Mouse (Mus musculus) 3T3-L1 (cell line): ENCODE measurements around the gene Hist1h4i.
"Not testable (repeated sequence)": the region's sequence is repeated elsewhere in the genome, so short reads cannot be mapped to it uniquely, and the experiment has no call there.

ENCODE experiments used
- DNase-seq: peaks from one replicate; pipeline ENCODE4 v3.0.0-alpha.2; 2015; ENCODE audit warnings: low read depth, low spot score

Gene Hist1h4i

GRCm38 (mm10) chr13:22041142-22041536 is at the start of gene Hist1h4i:
Gene Hist1h4i (minus strand): TSS chr13:22041362.
- peak; percentile 94 for DNase-seq

GRCm38 (mm10) chr13:22084140-22084539 is 43.0 kb upstream of the Hist1h4i start, which contains the start of gene Vmn1r188:
Gene Vmn1r188 (plus strand): TSS chr13:22084440.
- not testable (repeated sequence) for DNase-seq

GRCm38 (mm10) chr13:22063468-22063867 is 22.3 kb upstream of the Hist1h4i start:
- DNase-seq = no peak

- no peak for DNase-seq
These were observed 20.3 kb upstream of the Hist1h4i start for GRCm38 (mm10) chr13:22061422-22061821.

GRCm38 (mm10) chr13:22053754-22054153 is 12.6 kb upstream of the Hist1h4i start:
- no peak for DNase-seq

- no peak for DNase-seq
These were observed 10.3 kb upstream of the Hist1h4i start for GRCm38 (mm10) chr13:22051523-22051859.

DNA sequence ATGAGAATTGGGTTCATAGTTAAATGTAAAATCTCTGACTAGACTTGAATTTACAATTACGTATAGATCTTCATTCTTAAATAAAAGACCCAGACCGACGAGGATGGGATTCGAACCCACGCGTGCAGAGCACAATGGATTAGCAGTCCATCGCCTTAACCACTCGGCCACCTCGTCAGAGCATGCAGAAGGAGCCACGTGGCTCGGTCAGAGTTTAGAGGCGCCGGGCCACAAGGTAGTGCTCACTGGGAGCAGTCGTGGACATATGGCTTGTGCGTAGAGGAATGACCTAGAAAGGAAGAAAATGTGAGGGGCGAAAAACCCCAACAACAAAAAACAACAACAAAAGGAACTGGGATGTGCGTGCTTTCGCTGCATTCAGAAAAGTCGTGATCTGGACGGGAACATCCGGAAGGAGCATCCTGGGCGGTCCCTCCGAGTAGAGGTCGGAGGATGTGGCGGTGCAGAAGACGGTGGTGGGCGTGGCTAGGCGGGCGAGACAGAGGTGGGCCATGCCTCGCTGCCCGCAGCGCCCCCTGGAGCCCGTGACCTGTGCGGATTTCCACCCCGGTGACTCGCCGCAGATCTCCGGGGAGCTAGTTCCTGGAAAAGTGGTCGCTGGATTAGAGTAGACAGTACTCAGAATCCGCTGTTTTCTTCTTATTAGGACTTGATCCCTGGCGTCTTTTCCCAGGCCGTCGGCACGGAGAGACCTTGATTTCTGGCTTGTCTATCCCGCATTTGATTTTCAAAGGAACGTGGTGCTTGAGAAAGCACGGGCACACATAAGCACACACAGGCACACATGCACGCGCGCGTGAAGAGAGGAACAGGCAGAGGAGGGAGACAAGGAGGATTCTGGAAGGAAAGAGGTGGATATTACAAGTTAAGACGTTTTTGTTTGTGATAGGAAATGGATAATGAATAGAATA is 9.7 kb upstream of the Hist1h4i start:
- DNase-seq = peak; percentile 95

- DNase-seq = peak; percentile 78
These were observed 8.7 kb upstream of the Hist1h4i start for GRCm38 (mm10) chr13:22049737-22050440.

DNA sequence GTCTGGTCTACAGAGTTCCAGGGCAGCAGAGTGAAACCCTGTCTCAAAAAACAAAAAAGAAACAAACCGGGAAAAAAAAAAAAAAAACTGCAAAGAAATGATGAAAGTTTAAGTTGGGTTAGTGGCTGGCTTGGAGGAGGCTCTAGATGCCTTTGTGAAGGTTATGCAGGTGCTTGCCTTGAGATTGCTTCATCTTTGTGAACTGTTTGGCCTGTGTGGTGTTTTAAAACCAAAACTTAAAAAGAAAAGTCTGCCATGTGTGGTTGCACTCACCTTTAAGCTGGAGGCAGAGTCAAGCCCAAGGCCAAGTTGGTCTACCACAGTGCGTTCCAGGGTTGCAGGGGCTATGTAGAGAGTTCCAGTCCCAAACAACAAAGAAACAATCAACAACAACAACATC is 7.9 kb upstream of the Hist1h4i start:
- DNase-seq = no peak

- DNase-seq = no peak
These were observed 4.1 kb upstream of the Hist1h4i start for GRCm38 (mm10) chr13:22045311-22045710.

- no peak for DNase-seq
These were observed 3.4 kb upstream of the Hist1h4i start for GRCm38 (mm10) chr13:22044432-22045155.

DNA sequence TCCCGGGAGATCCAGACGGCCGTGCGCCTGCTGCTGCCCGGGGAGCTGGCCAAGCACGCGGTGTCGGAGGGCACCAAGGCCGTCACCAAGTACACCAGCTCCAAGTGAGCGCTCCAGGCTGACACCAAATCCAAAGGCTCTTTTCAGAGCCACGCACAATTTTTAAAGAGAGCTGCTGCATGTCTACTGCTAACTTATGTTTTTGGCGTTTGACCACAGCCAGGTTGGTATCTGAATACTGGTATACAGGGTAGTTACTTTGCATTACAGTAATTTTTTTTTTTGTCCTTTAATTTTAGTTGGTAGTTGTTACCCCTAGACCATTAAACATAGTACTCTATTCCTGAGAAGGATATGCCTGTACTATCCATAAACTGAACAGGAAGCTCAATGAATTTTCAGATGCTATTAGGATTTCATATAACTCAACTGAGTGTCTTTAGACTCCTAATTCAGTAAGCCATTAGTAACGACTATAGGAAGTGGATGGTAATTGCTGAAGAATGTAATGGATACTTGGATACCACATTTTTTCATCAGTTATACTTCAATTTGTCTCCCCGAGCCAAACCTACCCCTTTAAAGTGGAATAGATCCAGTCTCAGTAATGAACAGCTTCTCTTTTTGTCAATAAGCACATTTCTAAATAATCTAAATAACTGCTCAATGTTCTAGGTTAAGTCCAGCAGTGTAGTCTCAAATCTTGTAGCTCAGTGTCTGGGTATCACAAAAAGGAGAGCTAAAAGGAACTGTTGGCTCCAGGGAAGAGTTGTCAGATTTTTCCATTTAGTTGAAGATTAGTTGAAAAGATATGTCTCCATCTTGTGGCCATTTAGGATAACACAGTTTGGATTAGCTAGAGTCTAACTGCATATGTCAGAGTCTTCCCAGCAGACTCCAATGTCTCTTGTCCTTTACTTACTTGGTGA is 2.6 kb upstream of the Hist1h4i start:
- DNase-seq = peak; percentile 89

DNA sequence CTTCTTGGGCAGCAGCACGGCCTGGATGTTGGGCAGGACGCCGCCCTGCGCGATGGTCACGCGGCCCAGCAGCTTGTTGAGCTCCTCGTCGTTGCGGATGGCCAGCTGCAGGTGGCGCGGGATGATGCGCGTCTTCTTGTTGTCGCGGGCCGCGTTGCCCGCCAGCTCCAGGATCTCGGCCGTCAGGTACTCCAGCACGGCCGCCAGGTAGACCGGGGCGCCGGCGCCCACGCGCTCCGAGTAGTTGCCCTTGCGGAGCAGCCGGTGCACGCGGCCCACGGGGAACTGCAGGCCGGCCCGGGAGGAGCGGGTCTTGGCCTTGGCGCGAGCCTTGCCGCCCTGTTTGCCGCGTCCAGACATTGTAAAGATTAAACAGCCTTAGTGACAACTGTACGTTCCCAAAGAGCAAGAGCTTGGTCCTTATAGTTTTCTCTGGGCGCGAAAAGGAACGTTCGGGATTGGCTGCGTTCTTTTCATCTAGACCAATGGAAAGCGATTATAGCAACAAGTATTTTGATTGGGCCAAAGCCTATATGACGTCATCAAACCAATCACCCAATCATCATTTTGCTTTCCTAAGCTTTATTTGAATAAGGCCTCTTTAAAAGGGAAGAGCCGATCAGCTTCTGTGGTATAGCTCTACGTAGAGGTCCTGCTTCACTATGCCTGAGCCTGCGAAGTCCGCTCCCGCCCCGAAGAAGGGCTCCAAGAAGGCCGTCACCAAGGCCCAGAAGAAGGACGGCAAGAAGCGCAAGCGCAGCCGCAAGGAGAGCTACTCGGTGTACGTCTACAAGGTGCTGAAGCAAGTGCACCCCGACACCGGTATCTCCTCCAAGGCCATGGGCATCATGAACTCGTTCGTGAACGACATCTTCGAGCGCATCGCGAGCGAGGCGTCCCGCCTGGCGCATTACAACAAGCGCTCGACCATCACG is 1.7 kb upstream of the Hist1h4i start, which contains the start of the genes Hist1h2ag and Hist1h2bj:
TSS of gene Hist1h2ag (minus strand) at position 377 of the 935 bp plus-strand sequence.
TSS of gene Hist1h2bj (plus strand) at position 647 of the 935 bp plus-strand sequence.
- peak; percentile 99 for DNase-seq

- DNase-seq = peak; percentile 74
These were observed 747 bp upstream of the Hist1h4i start for GRCm38 (mm10) chr13:22041651-22042567.

DNA sequence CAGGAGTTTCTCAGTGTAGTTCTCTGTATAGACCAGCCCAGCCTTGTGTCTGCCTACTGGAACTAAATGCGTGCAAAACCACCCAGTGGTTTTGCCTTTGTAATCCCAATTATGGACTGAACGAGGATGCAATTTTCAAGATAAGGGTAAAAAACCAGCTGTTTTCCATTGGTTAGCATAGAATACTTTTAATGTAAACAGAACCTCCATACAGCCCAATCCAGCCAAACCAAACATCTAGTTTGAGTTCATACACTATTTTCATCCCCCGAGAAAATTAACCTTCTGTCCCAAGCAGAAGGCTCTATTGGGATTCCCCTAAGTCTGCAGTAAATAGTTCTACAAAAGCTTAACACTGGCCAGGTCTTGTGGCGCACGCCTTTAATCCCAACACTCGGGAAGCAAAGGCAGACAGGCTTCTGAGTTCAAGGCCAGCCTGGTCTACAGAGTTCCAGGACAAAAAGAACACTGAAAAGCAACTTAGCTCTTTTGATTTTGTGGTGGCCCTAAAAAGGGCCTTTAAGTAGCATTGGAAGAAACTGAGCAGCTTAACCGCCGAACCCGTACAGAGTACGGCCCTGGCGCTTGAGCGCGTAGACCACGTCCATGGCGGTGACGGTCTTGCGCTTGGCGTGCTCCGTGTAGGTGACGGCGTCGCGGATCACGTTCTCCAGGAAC is 559 bp downstream of the Hist1h4i start:
- DNase-seq = peak; percentile 74

- DNase-seq = no peak
These were observed 1.2 kb downstream of the Hist1h4i start for GRCm38 (mm10) chr13:22039951-22040463.

DNA sequence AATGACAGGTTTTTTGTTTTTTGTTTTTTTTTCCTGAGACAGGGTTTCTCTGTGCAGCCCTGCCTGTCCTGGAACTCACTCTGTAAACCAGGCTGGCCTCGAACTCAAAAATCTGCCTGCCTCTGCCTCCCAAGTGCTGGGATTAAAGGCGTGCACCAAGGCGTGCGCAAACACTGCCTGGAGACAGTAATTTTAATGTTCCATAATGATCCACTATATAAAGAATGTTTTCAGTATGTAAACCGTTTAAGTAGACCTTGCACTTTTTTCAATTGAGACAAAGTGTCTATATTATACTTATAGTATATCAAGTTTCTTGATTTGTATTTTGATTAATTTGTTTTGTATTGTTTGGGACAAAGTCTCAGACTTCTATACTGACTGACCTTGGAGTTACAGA is 1.8 kb downstream of the Hist1h4i start:
- DNase-seq = no peak

- no peak for DNase-seq
These were observed 3.7 kb downstream of the Hist1h4i start for GRCm38 (mm10) chr13:22037415-22037814.
